Mouse (Mus musculus): ENCODE measurements around the gene Slc4a2.
A peak's percentile ranks its signal among the peaks of the same experiment; 100 is the strongest.

Gene Slc4a2

GRCm38 (mm10) chr5:24470600-24470999, 47.0 kb downstream of the Slc4a2 start:
- peak; percentile 89 for DNase-seq

DNA sequence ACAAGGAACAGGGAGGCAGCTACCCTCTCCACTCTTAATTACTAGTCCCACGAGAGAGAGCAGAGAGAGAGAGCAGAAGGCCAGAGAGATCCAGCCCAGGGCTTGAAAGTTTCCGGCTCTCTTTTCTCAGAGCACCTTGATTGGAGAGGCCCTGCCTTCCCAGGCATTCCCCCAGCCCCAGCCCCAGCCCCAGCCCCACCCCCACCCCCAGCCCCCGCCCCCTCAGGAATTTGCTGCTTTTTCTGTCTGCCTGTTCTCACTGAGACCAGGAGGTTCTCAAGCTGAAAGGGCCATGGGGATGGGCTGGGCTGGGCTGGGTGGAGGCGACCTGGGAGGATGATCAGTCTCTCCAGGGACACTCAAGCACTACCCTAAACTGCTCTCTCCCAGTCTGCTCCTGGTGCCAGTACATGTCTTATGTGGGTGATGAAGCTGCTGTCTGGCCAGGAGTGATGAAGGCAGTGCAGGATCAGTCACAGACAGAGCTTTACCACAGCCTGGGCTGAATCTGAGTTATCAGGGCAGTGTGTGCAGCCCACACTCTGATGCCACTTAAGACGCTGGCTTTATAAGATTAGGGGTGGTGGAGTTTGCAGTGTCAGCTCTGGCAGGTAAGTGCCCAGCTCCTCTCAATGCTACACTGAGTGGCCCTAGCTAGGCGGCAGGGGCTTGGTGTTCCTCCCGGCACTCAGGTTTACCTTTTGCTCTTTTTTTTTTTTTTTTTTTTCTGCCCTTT, 49.4 kb downstream of the Slc4a2 start:
- no peak for DNase-seq

DNA sequence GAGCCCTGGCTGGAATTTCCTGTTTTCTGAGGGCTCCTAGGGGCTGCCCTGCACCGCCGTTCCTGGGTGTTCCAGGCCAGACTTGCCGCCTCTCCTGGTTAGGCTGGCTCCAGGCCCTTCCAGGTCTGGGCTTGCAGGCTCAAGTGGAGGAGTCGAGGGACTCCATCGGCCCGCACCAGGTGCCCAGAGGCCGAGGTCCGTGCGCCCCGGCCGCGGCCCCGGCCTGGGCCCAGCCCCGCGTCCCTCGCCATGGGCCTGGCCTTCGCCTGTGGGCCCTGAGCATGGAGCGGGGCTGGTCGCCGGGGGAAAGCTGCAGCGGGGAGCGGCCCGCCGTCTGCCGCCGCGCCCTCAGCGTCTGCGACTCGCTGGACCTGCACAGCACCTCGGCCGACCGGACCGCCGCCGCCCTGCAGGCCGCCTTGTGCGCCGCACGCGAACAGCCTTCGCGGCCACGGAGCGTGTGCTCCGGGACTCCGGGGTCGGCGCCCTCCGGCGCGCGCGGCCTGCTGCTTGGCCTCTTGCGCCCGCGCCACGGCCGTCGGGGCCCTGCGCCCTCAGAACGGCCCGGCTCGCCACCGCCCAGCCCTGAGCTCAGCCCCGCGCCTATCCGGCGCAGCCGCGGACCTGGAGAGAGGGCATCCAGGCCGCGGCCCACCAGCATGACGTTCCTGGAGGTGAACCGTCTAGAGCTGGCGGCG, 50.5 kb downstream of the Slc4a2 start:
- DNase-seq: peak; percentile 67

GRCm38 (mm10) chr5:24474723-24475261, 51.2 kb downstream of the Slc4a2 start:
- DNase-seq: peak; percentile 49

DNA sequence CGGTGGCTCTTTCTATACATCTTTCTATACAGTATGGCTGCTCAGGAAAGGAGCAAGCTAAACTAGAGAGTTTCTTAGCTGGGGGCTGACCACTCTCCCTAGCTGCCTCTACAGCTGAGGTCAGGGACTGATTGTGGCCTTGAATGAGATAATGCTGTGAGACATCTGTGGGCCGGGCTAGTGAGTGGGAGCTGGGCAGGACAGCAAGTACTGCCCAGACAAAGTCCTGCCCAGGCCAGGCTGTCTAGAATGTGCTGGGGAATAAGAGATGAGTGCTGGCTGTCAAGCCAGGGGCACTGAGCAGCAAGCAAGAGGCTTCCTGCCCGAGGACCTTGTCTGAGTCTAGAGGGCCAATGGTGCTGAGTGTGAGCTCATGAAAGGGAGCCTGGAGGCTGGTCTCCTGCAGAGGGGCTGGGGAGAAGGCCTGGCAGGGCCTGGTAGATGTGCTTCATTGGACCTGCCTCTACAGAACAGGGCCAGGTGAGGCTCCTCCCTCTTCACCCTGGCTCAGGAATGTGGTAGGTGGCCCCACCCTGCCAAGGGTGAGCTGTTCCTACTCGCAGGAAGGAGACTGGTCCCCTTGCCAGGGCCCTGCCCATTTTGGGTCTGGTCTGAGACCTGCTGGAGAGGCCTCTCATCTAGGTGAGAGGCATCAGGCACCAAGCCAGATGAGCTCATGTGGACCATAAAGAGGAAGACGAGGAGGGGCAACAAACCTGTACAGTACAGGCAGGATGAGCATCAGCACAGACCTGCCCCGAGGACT, 52.0 kb downstream of the Slc4a2 start:
- peak; percentile 84 for DNase-seq

GRCm38 (mm10) chr5:24477909-24478308, 54.3 kb downstream of the Slc4a2 start:
- no peak for DNase-seq

- DNase-seq: peak; percentile 78
Measured at GRCm38 (mm10) chr5:24481647-24482046, 58.0 kb downstream of the Slc4a2 start.

DNA sequence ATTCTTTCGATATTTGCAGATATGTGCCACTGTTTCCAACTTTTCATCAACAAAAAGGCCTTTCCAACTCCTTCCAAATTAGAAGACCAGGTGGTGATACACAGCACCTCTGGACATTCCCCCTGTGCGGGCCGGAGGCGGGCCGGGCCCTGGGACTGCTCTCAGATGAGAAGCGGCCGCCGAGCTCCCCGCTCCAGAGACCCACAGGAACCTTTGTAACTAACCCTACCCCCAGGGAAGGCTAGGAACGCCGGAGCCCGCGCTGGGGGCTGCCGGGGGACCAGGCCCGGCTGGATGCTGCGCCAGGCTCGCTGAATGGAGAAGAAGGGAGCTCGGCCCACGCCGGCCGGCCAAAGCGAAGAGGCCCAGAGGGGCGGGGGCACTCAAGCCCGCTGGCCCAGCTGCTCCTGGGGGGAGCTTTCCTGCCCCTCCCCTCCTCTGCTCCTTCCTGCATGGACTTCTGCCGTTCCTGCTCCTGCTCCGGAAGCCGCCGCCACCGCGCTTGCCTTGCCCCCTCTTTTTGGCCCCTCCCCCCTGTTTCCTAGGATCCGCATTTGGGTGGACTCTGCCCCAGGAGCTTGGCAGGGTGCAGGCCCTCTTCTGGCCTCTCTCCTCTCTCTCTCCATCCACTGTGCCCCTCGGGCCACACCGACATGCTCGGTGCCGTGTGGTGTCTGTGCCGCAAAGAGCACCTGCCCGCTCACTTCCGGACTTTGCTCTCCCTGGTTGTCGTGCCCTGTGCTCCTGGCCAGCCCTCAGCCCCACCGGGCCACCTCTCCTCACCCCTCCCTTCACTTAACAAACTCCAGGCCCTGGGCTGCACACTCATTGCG, 58.8 kb downstream of the Slc4a2 start:
- no peak for DNase-seq

DNA sequence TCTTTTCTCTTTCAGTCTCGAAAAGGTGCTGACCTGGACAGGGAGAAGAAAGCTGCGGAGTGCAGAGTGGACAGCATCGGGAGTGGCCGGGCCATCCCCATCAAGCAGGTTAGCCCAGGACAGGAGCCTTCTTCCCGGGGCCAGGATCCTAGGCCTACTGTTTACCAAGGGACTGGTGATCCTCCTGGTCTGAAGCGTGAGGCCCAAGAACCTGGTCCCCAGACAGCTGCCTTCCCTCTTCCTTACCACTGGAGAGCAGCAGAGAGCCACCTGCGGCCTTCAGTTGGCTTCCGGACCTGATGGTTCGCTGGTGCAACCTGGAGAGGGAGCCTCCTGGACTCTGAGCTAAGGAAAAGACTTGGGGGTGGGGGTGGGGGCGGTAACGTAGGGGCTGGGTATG, 59.7 kb downstream of the Slc4a2 start:
- DNase-seq: peak; percentile 63

DNA sequence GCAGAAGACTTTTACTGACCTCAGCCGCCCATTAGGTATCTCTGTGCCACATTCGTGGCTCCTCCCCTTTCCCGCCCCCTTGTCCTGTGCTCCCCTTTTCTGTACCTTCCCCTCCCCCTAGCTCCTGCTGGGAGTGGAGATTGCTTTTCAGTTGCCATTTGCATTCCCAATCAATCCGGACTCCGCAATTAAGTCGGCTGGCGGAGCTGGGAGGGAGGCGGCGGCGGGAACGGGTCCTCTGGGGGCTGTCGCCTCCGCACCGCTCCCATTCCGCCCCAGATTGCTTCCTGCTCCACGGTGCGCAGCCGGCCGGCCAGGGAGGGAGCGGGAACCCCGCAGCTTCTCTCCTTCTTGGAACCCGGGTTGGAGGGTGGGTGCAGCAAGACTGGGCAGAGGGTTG, 61.3 kb downstream of the Slc4a2 start:
- no peak for DNase-seq

DNA sequence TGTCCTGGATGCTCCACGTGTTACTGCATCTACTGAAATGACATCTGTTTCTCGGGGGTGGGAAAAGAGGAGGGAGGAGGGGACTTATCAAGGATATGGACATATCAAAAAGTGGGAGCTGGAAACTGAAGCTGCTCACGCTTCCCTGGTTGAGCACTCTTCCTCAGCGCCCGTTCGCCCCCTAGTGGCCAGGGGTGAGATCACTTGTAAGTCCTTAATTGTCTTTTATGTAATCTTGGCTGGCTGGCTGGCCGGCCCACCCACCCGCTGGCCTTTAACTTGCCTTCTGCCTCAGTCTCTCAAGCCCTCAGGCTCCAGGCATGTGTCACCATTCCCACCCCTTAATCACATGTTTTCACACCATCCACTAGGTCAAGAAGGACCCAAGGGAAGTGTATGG, 62.5 kb downstream of the Slc4a2 start:
- DNase-seq: peak; percentile 94

DNA sequence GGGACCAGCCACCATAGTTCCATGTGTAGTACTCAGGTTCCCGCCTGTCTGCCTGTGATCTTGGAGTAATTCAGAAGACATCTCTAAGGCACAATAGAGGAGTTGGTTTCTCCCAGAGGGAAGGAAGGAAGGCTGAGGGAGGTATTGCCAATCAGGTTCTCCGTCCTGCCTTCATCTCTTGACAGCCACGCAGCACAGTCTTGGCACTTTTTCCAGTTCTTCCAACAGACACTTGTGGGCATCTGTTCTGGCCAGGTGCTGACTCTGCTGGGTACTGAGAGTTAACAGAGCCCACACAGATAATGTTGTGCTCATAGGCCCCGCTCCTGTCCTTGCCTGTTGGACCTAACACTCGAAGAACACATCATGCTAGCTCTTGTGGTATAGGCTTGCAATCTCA, 63.1 kb downstream of the Slc4a2 start:
- DNase-seq: no peak

DNA sequence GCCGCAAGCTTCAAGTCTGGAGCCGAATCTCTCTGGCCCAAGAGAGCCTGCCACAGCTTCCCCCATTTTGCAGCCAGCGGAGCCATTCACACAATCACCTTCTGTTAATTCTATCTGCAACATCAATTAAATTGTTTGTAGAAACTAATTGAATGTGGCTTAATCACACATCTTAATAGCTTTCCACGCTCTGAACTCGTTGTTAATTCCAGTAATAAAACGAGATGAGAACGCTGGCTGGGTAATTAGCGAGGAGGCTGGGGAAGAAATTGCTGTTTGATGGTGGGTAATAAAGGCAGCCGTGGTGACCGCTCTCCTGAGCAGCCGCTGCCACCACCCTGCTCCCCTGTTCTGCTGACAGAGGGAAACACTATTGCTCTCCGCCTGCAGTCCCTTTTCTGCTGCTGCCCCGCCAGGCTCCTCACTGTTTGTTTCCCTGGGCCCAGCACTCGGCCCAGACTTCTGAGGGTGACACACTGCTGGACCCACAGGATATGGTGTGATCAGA, 66.8 kb downstream of the Slc4a2 start:
- no peak for DNase-seq

Data from lung, postnatal 14 days (tissue).